Mouse (Mus musculus) frontal cortex, postnatal 36 days (tissue): ENCODE results near the gene Prelid3b.

ENCODE experiments used
- DNase-seq, 2 experiments: peaks; one replicate each; pipeline ENCODE4 v3.0.0; 2022; ENCODE audit warnings: low spot score in 2 of 2

Prelid3b gene

GRCm38 (mm10) chr2:174472818-174473549 is at the start of gene Prelid3b:
Gene Prelid3b (minus strand): TSS chr2:174473081.
- peak; percentile 98 to 99 for DNase-seq

- DNase-seq, result no peak
Measured at GRCm38 (mm10) chr2:174522134-174522533, 49.3 kb upstream of the Prelid3b start.

GRCm38 (mm10) chr2:174517141-174518079 is 44.5 kb upstream of the Prelid3b start:
- DNase-seq, result no peak

GRCm38 (mm10) chr2:174514887-174515286 is 42.0 kb upstream of the Prelid3b start:
- DNase-seq, result no peak

- no peak for DNase-seq
Measured at GRCm38 (mm10) chr2:174513827-174514226, 40.9 kb upstream of the Prelid3b start.

- no peak for DNase-seq
Measured at GRCm38 (mm10) chr2:174509825-174510224, 36.9 kb upstream of the Prelid3b start.

- DNase-seq, result no peak
Measured at GRCm38 (mm10) chr2:174507998-174508397, 35.1 kb upstream of the Prelid3b start.

- peak; percentile 3 to 17 for DNase-seq
Measured at GRCm38 (mm10) chr2:174502831-174503460, 30.1 kb upstream of the Prelid3b start.

- DNase-seq, result no peak
Measured at GRCm38 (mm10) chr2:174502321-174502720, 29.4 kb upstream of the Prelid3b start.

- no peak for DNase-seq
Measured at GRCm38 (mm10) chr2:174501517-174501916, 28.6 kb upstream of the Prelid3b start.

- no peak for DNase-seq
Measured at GRCm38 (mm10) chr2:174500814-174501503, 28.1 kb upstream of the Prelid3b start.

GRCm38 (mm10) chr2:174492858-174493257 is 20.0 kb upstream of the Prelid3b start:
- DNase-seq, result peak; percentile 28 to 53

GRCm38 (mm10) chr2:174487005-174487404 is 14.1 kb upstream of the Prelid3b start:
- no peak for DNase-seq

- DNase-seq, result no peak
Measured at GRCm38 (mm10) chr2:174478746-174479145, 5.9 kb upstream of the Prelid3b start.

GRCm38 (mm10) chr2:174477543-174478319 is 4.8 kb upstream of the Prelid3b start:
- DNase-seq, result no peak

- DNase-seq, result no peak
Measured at GRCm38 (mm10) chr2:174473550-174473927, 658 bp upstream of the Prelid3b start.

- no peak for DNase-seq
Measured at GRCm38 (mm10) chr2:174472407-174472806, 474 bp downstream of the Prelid3b start.

- DNase-seq, result no peak
Measured at GRCm38 (mm10) chr2:174470786-174471405, 2.0 kb downstream of the Prelid3b start.

- no peak for DNase-seq
Measured at GRCm38 (mm10) chr2:174470333-174470732, 2.5 kb downstream of the Prelid3b start.

GRCm38 (mm10) chr2:174463789-174464523 is 8.9 kb downstream of the Prelid3b start, which contains the start of gene Atp5e:
Gene Atp5e (minus strand): TSS chr2:174464105.
- DNase-seq, result peak; percentile 96 to 98
